Mouse (Mus musculus) bone marrow, adult 2 months (tissue): ENCODE measurements around the gene H1fx. TPM values are rescaled to one million over a fixed set of nuclear protein-coding genes. Genes with fewer than 3 reads are reported as not detected.

ENCODE experiments used
- H3K27ac ChIP-seq: fragments of 200-500 bp; 2 replicates; pipeline ENCODE4 v1.5.1; 2012; ENCODE audit warnings: low read depth, mild to moderate bottlenecking, control low read depth, inconsistent platforms, low read length; ENCODE audit not compliant: control insufficient read depth, poor library complexity, insufficient read depth
- H3K4me1 ChIP-seq: fragments of 200-500 bp; 2 replicates; pipeline ENCODE4 v1.6.1; 2011; ENCODE audit warnings: low read length; ENCODE audit not compliant: control insufficient read depth, insufficient read depth
- H3K4me3 ChIP-seq: fragments of 200-500 bp; replicated peaks from 2 replicates; pipeline ENCODE3; 2011; ENCODE audit warnings: mild to moderate bottlenecking, low read depth, low read length, control low read depth; ENCODE audit not compliant: control insufficient read depth
- CTCF ChIP-seq: fragments of 200-500 bp; IDR thresholded peaks from 2 replicates; pipeline ENCODE4 v1.5.1; 2011; ENCODE audit warnings: low read length, control low read depth; ENCODE audit not compliant: control insufficient read depth, insufficient read depth
- POLR2A ChIP-seq: fragments of 200-500 bp; IDR thresholded peaks from 2 replicates; pipeline ENCODE4 v1.6.1; 2011; ENCODE audit warnings: low read depth, mild to moderate bottlenecking, control low read depth, low read length, borderline replicate concordance; ENCODE audit not compliant: control insufficient read depth
- WGBS: fragments of 180-500 bp; shearing (Covaris S2); methylation state at CpG from one replicate; pipeline ENCODE4 v1.1.7; 2018; 5-methylcytosine and 5-hydroxymethylcytosine counted together
- polyA plus RNA-seq: library from polyadenylated mRNA; stranded (reverse); fragments of >200 nt; gene quantifications from 2 replicates; pipeline ENCODE4 v1.2.4, GENCODE M21; 2011; ENCODE audit warnings: low replicate concordance; ENCODE audit not compliant: missing spikeins, insufficient read depth, insufficient read length

Gene H1fx
- polyA plus RNA-seq, 1 experiment, result 4.6 TPM

DNA sequence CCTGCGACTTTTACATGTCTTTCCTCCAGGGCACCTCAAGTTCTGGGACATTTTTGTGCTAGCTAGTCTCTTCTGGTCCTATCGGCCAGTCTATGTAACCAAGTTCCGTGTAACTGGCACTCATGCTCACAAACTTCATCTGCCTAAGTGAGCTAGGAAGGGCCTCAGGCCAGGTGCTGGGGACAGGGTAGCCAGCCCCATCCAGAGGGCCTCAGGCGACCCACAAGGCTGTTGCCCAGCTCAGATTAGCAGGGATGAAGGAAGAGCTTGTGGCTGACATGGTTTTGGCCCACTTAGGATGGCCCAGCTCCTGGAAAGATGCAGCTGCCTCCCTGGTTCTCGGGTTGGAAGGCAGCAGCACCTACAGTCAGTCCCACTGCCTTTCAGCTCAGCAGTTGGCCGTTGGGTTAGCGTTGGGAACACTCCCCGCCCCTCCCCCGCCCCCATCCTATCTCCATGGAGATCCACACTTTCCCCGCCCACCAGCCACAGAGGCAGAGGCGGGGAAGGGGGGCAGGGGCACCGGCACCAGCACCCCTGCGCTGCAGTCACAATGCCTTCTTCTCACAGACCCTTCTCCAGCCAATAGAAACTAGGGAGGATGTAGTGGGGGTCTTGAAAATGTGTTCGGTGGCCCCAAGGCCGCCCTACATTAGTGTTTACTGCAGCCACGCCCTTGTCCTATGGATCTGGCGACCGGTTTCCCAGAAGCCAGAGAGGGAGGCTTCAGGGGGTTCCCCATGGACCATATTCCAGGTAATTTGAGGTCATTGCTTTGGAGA, 12.5 kb upstream of the H1fx start:
- no peak overlapping the region for H3K27ac ChIP-seq
- TF ChIP-seq POLR2A, result no peak
- no peak for TF ChIP-seq CTCF
- WGBS, result 43% methylated on average over 18 of the region's 18 CpGs
- H3K4me3 ChIP-seq, result no peak overlapping the region
- H3K4me1 ChIP-seq, result no peaks in the 10 kb centered on the region

GRCm38 (mm10) chr6:87992733-87993132, 11.3 kb upstream of the H1fx start:
- TF ChIP-seq POLR2A (0 out of 2 replicates have a peak, but pooled peaks have one; percentile 11), CTCF (no peak)
- Histone ChIP-seq H3K27ac (no peak overlapping the region), H3K4me3 (no peak overlapping the region), H3K4me1 (no peaks in the 10 kb centered on the region)
- 20% methylated on average over 6 of the region's 6 CpGs for WGBS

GRCm38 (mm10) chr6:87991886-87992285, 10.4 kb upstream of the H1fx start:
- no peak overlapping the region for H3K4me3 ChIP-seq
- WGBS, result 89% methylated on average over 1 of the region's 1 CpGs
- no peak for TF ChIP-seq CTCF
- TF ChIP-seq POLR2A, result no peak
- H3K4me1 ChIP-seq, result no peaks in the 10 kb centered on the region
- H3K27ac ChIP-seq, result no peak overlapping the region

DNA sequence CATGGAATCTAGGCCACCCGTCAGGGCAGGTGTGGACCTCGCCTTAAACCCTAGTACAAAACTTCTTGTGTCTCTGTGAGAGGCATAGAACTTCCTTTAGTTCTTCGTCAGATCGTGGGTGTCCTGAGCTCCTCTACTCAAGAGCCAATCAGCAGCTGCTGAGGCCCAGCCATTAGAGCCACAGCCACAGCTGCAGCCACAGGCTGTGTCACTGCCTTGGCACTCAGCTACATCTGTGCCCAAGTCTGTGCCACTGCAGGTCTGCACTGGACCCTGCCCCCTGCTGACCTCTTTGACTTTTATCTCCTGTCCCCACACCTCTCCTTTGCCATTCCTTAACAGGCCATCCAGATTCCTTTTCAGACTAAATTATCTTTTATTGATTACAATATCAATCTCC, 9.8 kb upstream of the H1fx start:
- WGBS, result 45% methylated on average over 4 of the region's 4 CpGs
- no peak overlapping the region for H3K27ac ChIP-seq
- no peaks in the 10 kb centered on the region for H3K4me1 ChIP-seq
- TF ChIP-seq CTCF, result no peak
- TF ChIP-seq POLR2A, result no peak
- no peak overlapping the region for H3K4me3 ChIP-seq

- Histone ChIP-seq H3K4me1 (no peaks in the 10 kb centered on the region), H3K27ac (no peak overlapping the region), H3K4me3 (no peak overlapping the region)
- TF ChIP-seq POLR2A, result no peak
- 45% methylated on average over 9 of the region's 9 CpGs for WGBS
Measured at GRCm38 (mm10) chr6:87982506-87982905, 1.1 kb upstream of the H1fx start.

DNA sequence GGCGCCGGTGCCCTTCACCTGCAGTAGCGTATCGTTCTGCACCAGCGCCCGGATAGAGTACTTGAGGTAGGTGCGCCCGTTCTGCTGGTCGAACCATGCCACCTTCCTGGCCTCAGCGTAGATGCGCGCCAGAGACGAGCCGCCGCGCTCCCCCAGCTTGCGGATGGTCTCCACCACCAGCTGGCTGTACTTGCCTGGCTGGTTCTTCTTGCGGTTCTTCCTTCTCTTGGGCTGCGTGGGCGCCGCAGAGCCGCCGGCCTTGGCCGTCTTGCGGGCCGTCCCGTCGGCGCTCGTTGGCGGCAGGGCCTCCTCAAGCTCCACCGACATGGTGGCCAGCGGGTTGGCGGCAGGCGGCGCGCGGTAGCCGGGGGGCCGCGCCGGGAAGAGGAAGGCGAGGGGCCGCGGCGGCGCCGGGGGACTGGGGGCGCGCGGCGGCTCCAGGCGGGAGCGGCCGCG, 379 bp downstream of the H1fx start:
- WGBS, result 1% methylated on average over 56 of the region's 56 CpGs
- Histone ChIP-seq H3K4me1 (no peaks in the 10 kb centered on the region), H3K27ac (no peak overlapping the region; the same call in 1 of the 2 replicates), H3K4me3 (peak overlapping the region; percentile 45)
- TF ChIP-seq POLR2A (no peak), CTCF (no peak)

- WGBS, result under 1% methylated on average over 65 of the region's 66 CpGs
- no peaks in the 10 kb centered on the region for H3K4me1 ChIP-seq
- TF ChIP-seq CTCF (no peak), POLR2A (no peak)
- H3K27ac ChIP-seq, result no peak overlapping the region; the same call in 1 of the 2 replicates
- peak overlapping the region; percentile 32 for H3K4me3 ChIP-seq
Measured at GRCm38 (mm10) chr6:87980374-87981029, 935 bp downstream of the H1fx start.

DNA sequence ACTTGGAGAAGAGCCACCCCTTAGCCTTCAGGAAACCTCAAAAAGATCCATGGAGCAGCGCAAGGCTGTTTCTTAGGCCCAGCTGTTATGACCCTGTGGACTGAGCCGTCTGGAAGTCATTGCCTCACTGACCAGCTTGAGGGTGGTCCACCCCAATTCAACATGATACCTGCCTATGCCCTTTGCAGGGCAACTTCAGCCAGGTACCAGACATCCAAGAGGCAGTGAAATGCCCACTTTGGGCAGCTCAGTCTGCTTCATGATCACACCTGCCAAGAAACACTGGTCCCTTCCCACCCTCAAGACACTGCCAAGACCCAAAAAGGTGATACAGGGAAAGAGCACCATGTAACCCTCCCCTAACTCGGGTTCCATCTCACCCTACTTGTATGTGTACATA, 1.7 kb downstream of the H1fx start:
- H3K27ac ChIP-seq, result no peak overlapping the region
- H3K4me1 ChIP-seq, result no peaks in the 10 kb centered on the region
- no peak overlapping the region for H3K4me3 ChIP-seq
- TF ChIP-seq CTCF (no peak), POLR2A (no peak)
- WGBS, result 68% methylated on average over 3 of the region's 3 CpGs
